Mouse (Mus musculus) monocyte, adult 5-6 weeks (primary cell): ENCODE measurements around the gene Hic1. TPM values are rescaled to one million over a fixed set of nuclear protein-coding genes. Genes with fewer than 3 reads are reported as not detected.

ENCODE experiments used
- ATAC-seq: fragments of 153-309, 156-312 bp; replicated peaks from 2 replicates; pipeline ENCODE4 v1.8.0; 2017; ENCODE audit warnings: mild to moderate bottlenecking; ENCODE audit not compliant: low TSS enrichment, insufficient number of reproducible peaks, severe bottlenecking, poor library complexity, low FRiP score
- total RNA-seq: library from RNA; stranded (forward); fragments of 200-1000, 200-491, 200-594 nt; gene quantifications from 3 replicates; pipeline ENCODE4 v1.2.3, GENCODE M21; 2017

Hic1 gene
- total RNA-seq, 1 experiment from 2014 or later = 0.95 TPM

- no peak for ATAC-seq
Observed at GRCm38 (mm10) chr11:75171186-75171865, 2.0 kb upstream of the Hic1 start.

GRCm38 (mm10) chr11:75170136-75170751, 925 bp upstream of the Hic1 start:
- ATAC-seq = peak; percentile 48

GRCm38 (mm10) chr11:75168590-75169361, 543 bp downstream of the Hic1 start:
- ATAC-seq = no peak

GRCm38 (mm10) chr11:75167643-75168589, 1.4 kb downstream of the Hic1 start:
- no peak for ATAC-seq

GRCm38 (mm10) chr11:75166861-75167642, 2.3 kb downstream of the Hic1 start:
- ATAC-seq = no peak

GRCm38 (mm10) chr11:75166193-75166842, 3.0 kb downstream of the Hic1 start:
- no peak for ATAC-seq

- peak; percentile 68 for ATAC-seq
Observed at GRCm38 (mm10) chr11:75165441-75166192, 3.7 kb downstream of the Hic1 start.

GRCm38 (mm10) chr11:75164750-75165149, 4.6 kb downstream of the Hic1 start:
- ATAC-seq = peak; percentile 41; the same call in 1 of the 2 replicates

- no peak for ATAC-seq
Observed at GRCm38 (mm10) chr11:75164051-75164450, 5.3 kb downstream of the Hic1 start.

- no peak for ATAC-seq
Observed at GRCm38 (mm10) chr11:75163379-75163778, 5.9 kb downstream of the Hic1 start.

- ATAC-seq = no peak
Observed at GRCm38 (mm10) chr11:75162591-75163080, 6.7 kb downstream of the Hic1 start.

GRCm38 (mm10) chr11:75161417-75162008, 7.8 kb downstream of the Hic1 start:
- ATAC-seq = no peak

- ATAC-seq = no peak
Observed at GRCm38 (mm10) chr11:75160954-75161353, 8.4 kb downstream of the Hic1 start.

GRCm38 (mm10) chr11:75159564-75159963, 9.8 kb downstream of the Hic1 start:
- ATAC-seq = no peak

- no peak for ATAC-seq
Observed at GRCm38 (mm10) chr11:75158432-75158831, 10.9 kb downstream of the Hic1 start.

GRCm38 (mm10) chr11:75157901-75158300, 11.4 kb downstream of the Hic1 start:
- ATAC-seq = no peak
